Mouse (Mus musculus) erythroblast, adult 5-6 weeks (primary cell): ENCODE data around the gene Pspc1. TPM values are rescaled to one million over a fixed set of nuclear protein-coding genes. Genes with fewer than 3 reads are reported as not detected.

Experiments used
- ATAC-seq: replicated peaks from 2 replicates; pipeline ENCODE4 v1.8.0; 2016; ENCODE audit warnings: moderate number of reproducible peaks, mild to moderate bottlenecking, moderate TSS enrichment, inconsistent platforms; ENCODE audit not compliant: poor library complexity, low FRiP score, severe bottlenecking
- total RNA-seq, 2 experiments: library from RNA; stranded (forward) in 1 of 2; stranded (reverse) in 1 of 2; fragments of 150-400 nt in 1 of 2; fragments of 200-764, 138-1000 nt in 1 of 2; gene quantifications; 2 replicates each; pipeline versions ENCODE4 v1.2.3 to v1.2.4; 2015 to 2017; ENCODE audit warnings: low replicate concordance in 2 of 2

The Pspc1 gene
- total RNA-seq, 2 experiments from 2014 or later = 8.3 to 123 TPM

DNA sequence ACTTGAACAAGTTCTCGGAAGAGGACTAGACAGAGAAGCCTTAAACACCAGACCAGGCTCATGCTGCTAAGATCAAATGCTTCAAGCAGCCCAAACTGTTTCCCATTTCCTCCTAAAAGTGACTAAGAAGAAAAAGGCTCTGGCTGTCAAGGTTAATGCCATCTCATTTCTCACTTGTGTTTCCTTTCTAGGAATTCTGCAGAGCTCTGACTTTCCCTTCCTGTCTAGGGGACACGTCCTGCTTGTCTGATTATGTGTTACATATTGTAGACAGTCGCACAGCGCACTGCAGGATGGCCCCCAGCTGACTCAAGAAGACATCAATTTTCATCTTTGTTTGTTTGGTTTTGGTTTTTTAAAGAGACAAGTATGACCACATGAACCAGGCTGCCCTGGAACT, 72.4 kb downstream of the Pspc1 start:
- no peak for ATAC-seq

DNA sequence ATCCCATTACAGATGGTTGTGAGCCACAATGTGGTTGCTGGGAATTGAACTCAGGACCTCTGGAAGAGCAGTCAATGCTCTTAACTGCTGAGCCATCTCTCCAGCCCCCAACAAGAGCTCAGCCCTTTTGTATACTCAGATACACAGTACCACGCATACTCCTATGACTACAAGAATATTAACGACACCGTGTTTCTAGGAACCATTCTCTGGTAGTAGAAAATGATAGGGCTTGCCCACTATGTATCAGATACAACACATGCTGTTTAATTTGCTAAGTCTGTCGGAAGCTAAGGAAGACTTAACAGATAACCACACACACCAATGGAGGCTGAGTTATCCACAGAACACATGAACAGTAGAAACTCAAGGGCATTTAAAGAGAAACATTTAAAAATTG, 75.5 kb downstream of the Pspc1 start:
- ATAC-seq = no peak

- ATAC-seq = no peak
Measured at GRCm38 (mm10) chr14:56697836-56698235, 80.3 kb downstream of the Pspc1 start.

GRCm38 (mm10) chr14:56695495-56695894, 82.6 kb downstream of the Pspc1 start:
- no peak for ATAC-seq

- no peak for ATAC-seq
Measured at GRCm38 (mm10) chr14:56689766-56690165, 88.3 kb downstream of the Pspc1 start.

DNA sequence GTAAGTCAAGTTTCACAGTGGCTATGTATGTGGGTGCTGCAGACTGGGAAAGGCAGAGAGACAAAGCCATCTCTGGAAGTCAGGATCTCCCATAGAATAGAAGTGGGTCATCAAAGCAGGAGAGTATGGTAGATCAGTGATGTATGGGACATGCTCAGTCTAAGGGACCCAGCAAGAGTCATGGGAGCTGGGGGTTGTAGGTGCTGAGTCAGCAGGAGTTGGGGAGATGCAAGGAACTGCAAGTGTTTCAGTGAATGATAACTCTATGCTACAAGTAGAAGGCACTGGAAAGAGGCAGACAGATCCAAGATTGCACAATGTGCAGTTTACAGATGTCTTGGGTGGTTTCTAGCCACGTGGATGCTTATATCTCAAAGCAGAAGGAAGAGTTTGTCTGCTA, 89.0 kb downstream of the Pspc1 start:
- no peak for ATAC-seq

- ATAC-seq = no peak
Measured at GRCm38 (mm10) chr14:56685426-56685825, 92.7 kb downstream of the Pspc1 start.

Other genes with a start within 250 kb of the Pspc1 start
- 6.1 and 9.4 TPM in 2 replicates for gene Cenpj, start 202.9 kb downstream of the Pspc1 start, total RNA-seq (2015; ENCODE audit: low replicate concordance)
- 5.0 and 17.0 TPM in 2 replicates for gene Cenpj, start 202.9 kb downstream of the Pspc1 start, total RNA-seq (2017; ENCODE audit: low replicate concordance)
- 12.7 and 16.3 TPM in 2 replicates for gene Parp4, start 202.7 kb downstream of the Pspc1 start, total RNA-seq (2015; ENCODE audit: low replicate concordance)
- 2.6 and 4.2 TPM in 2 replicates for gene Parp4, start 202.7 kb downstream of the Pspc1 start, total RNA-seq (2017; ENCODE audit: low replicate concordance)
- 12.1 and 20.4 TPM in 2 replicates for gene Mphosph8, start 110.1 kb downstream of the Pspc1 start, total RNA-seq (2015; ENCODE audit: low replicate concordance)
- 6.3 and 10.3 TPM in 2 replicates for gene Mphosph8, start 110.1 kb downstream of the Pspc1 start, total RNA-seq (2017; ENCODE audit: low replicate concordance)
- 26.3 and 28.2 TPM in 2 replicates for gene Zmym5, start 33.4 kb upstream of the Pspc1 start, total RNA-seq (2015; ENCODE audit: low replicate concordance)
- gene Zmym5, start 33.4 kb upstream of the Pspc1 start, total RNA-seq (2017; ENCODE audit: low replicate concordance) = 19.9 and 24.5 TPM in 2 replicates
- gene Zmym2, start 108.3 kb upstream of the Pspc1 start, total RNA-seq (2015; ENCODE audit: low replicate concordance) = 32.3 and 39.5 TPM in 2 replicates
- 14.5 and 22.0 TPM in 2 replicates for gene Zmym2, start 108.3 kb upstream of the Pspc1 start, total RNA-seq (2017; ENCODE audit: low replicate concordance)